Mouse (Mus musculus) frontal cortex, postnatal 25 days (tissue): ENCODE data around the gene Taok3.

Experiments
- DNase-seq, 2 experiments: peaks; one replicate each; pipeline ENCODE4 v3.0.0; 2022; ENCODE audit warnings: low spot score in 2 of 2

The Taok3 gene

DNA sequence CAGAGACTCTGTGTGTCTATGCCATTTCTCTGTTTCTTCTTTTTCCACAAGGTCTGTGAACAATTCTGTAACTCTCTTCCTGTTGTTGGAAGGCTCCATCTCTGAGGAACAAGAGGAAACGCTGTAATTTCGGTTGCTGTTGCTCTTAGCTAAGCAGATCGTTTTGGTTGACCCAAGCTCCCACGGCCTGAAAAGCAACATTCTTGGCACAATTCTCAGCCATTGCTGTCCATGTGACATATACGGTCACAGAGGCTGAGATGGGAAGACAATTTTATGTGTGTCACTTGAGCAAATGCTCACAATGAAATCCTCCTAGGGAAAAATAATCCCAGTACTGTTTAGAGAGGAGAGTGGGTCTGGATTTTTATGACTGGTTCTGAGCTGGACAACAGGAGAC lies 62.0 kb downstream of the Taok3 start:
- DNase-seq: no peak

DNA sequence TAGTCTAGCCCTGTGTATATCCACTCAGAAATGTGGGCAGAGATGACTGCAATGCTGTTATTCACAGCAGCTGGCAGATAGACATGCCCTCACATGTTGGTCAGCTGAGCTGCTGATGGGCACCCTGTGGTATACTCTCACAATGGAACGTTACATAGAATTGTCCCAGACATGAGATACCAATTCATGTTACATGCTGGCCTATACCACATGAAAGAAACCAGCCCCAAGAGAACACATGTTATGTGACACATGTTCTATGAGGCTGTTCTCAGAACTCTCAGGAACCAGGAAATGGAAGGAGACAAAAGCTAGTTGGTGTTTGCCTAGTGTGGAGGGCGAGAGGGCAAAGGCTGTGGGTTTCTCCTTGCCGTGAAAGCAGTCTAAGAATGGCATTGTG lies 62.5 kb downstream of the Taok3 start:
- no peak for DNase-seq

DNA sequence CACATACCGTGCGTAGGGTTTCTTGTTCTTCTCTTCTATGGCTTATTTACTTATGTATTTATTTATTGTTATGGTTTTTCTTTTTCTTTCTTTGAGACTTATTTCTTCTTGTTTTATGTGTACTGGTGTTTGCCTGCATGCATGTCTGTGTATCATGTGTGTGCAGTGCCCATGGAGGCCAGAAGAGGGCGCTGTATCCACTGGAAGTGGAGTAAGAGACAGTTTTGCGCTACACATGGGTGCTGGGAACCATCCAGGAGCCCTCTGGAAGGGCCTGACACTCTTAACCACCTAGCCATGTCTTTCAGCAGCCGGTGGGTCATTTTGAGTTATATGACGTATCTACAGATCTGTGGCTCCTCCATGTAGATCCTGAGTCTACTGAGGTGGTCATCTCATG lies 64.9 kb downstream of the Taok3 start:
- DNase-seq: no peak

DNA sequence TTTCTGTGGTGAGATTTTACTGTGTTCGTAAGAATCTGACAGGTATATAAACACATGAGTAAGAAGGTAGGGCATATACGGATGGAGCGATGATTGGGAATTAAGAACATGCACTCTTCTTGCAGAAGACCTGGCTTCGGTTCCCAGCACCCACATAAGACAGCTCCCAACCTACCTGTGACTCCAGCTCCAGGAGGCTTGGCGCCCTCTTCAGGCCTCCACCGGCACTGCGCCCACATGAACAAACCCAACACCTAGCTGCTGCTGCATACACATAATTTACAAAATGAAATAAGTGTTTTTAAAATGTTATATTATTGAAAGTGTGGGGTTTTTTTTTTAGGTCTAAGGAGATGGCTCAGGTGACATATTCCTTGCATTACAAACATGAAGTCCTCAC lies 65.7 kb downstream of the Taok3 start:
- no peak for DNase-seq

DNA sequence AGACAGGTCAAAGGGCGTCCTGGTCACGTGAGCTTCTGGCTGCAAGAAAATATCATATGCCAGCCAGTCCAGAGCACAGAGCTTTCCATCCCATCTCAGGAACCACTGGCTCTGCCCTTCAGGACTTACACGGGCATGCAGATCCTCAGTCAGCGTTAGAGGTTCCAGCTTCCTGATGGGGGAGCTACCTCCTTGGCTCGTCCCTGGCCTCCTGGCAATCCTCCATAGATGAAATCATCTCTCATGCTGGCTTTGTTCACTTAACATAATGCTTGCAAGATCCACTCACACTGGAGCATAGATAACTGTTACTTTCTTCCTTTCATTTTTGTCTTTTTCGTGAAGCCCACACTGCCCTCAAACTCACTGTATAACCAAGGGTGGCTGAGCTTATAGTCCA lies 72.1 kb downstream of the Taok3 start:
- no peak for DNase-seq

DNA sequence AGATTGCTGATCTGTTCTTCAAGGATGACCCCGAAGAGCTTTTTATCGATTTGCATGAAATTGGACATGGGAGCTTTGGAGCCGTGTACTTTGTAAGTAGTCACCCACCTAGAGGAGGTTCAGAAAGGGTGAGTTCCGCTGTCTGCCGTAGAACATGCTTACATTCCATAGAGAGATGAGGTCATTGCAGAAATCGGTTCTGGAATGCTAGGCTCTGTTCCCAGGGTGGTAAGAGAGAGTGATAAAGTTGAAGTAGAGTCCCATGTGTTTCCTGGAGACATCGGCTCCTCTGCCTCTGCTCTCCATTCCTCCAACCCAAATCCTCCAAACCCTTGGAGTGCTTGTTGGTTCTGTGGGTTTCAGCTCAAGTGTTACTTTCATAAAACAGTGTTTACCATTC lies 73.8 kb downstream of the Taok3 start:
- DNase-seq: no peak

DNA sequence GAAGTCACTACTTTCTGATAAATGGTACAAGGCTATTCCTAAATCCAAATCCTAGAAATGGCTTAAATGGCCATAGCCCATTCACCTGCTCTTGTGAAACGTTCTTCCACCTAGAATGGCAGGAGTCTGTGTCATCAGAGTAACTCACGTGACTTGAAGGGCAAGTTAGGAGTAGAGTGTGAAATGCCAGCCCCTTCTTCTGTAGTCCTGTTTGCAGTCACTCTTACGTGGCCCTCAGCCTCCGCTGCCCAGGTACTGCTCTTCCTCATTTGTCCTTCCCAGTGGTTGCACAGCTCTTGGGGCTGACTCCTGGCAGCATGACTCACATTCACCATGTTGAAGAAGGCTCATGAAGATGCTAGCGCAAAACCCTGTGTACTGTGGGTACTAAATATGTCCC lies 74.7 kb downstream of the Taok3 start:
- no peak for DNase-seq

DNA sequence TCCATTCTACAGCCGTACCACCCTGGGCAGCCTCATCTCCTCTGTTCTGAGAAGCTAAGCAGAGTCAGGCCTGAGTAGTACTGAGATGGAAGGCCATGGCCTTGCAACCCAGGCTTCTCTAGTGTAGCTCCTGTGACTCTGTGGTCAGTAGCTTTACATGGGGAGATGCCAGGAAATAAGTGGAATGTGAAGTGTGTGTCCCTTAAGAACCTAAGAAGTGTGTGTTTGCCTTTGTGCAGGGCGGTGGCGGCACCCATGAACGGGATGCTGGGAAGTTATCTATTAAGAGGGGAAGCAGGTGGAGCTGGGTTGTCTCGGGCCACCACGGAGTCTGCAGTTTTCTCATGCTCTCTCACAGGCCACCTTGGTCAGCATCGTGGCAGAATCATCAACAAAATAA lies 76.6 kb downstream of the Taok3 start:
- DNase-seq: no peak

DNA sequence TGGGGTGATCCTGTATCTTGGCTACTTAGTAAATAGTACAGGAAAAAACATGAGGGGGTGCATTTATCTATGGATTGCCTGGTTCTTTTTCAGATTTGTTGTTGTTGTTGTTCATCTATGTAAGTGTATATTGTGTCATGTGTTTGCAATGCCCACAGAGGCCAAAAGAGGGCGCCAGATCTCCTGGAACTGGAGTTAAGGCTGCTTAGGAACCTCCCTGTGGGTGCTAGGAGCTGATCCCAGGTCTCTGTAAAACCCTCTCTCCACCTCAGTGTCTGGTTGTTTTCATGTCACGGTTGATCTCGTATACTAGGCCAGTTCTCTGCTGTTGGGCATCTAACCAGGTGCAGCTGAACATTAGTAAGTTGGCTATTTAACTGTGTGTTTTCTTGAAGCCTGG lies 78.5 kb downstream of the Taok3 start:
- DNase-seq: no peak

DNA sequence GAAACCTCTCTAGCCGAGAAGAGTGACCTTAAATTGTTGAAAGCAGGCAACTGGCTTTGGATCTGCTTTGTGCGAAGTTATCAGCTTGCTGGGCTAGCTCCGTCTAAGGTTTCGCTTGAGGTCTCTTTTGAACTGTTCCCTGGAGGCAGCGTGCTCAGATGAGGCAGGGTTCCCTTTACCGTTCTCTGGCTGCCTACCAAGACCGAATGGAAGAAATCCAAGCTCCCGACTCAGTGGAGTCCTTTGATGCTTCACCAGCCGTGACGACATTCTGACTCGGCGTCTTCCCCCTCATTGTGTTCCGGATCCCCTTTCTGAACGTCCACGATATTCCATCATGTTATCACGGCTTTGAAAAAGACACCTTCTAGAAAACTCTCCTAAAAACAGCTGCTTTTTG lies 87.4 kb downstream of the Taok3 start:
- DNase-seq: no peak

DNA sequence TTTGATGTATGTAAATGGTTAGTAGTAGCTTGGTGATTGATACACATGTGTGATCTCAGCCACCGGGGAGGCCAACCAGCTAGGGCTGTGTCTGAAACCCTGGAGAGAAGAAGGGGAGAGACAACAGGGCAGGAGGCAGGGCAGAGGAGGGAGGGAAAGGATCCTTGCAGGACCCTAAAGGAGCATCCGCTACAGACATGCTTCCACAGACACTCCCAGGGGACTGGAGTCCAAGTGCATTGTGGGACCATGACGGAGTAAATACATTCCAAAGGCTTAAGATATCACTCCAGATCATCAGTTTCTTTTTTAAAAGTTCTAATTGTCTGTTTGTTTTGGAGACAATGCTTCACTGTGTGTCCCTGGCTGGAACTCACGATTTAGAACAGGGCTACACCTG lies 94.1 kb downstream of the Taok3 start:
- DNase-seq: no peak

DNA sequence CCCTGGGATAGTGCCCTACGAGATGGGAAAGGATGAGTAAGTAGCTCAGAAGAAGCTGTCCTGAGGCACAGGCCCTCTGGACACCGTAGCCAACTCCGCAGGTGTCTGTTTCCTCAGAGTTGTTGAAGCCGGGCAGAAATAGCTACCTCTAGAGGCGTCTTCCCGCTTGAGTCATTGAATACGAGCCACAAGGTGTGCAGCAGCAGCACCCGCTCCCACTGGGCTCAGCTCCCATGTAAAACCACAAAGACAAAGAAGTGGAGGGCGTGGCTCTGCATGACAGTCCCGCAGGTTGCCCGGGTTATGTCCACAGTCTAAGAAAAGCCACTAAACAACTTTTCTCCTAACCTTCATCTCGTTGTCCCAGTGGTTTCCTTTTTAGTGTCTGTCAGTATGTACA lies 111.1 kb downstream of the Taok3 start:
- DNase-seq: no peak

DNA sequence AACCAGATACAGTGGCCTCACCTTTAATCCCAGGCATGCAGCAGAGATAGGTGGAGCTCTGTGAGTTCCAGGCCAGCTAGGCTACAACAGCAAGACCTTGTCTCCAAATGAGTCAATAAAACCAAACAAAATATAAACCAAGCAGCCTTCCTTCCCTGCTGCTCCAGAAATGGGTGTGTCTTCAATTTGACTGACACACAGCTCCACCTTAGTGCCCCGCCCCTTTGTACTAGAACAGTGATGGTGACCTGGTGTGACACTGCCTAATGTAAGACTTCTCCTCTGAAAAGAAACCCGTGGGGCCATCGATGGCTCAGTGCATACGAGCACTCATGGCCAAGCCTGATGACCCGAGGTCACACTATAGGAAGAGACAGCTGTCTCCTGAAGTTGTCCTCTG lies 116.6 kb downstream of the Taok3 start:
- DNase-seq: no peak

DNA sequence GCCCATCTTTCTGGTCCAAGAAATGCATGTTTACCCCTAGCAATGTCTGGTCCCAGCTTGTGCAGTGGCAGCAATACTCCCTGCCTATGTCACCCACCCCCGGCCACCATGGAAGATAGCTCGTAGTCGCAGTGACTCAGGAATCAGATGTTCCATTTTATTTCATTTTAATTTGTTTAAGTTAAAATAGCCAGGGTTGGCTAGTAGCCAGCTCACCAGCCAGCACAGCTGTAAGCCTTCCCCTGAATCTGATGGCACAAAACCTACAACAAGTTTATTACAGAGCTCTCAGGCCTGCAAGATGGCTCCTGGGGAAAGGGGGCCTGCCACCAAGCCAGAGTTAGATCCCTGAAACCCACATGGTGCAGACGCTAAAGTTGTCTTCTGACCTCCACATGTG lies 119.2 kb downstream of the Taok3 start:
- no peak for DNase-seq

DNA sequence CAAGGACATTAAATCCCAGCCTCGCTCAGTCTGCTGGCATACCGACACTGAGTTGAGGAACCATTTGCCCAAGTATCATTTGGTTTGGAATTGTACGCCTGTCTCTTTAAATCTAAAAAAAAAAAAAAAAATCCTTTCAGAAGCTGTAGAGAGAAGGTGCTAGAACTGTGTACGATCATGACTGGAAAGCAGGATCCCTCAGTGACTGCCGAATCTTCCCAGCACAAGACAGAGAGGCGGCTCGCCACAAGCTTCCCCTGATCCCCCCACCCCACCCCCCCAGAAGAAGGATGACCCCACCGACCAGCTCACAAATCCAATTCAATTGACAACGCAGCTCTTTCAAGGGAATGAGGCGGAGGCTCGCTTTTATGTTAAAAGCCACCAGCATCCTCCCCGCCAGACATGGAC lies 120.4 kb downstream of the Taok3 start:
- DNase-seq: peak in 1 of 2 experiments; percentile 11

DNA sequence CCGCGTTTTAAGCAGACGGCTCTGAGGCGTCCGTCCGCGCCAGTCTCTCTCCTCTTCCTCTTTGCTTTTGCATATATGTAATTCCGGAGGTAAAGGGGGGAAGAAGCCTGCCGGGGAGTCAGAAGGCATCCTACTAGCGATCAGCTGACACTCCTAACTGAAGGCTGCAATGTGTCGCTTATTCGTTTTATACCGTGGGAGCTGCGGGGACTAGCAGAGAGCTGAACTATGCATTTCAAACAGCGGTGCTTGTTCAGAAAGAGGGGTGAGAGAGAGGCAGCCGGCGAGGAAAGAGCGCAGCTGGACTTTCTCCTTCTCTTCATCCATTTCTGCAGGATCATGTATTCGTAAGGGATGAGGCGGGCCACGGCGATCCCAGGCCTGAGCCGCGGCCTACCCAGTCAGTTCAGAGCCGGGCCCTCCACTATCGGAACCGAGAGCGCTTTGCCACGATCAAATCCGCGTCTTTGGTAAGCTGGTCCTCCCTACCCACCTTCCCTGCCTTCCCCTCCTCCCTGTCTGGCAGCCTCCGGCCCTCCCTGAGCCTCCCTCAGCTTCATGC lies 120.9 kb downstream of the Taok3 start:
- DNase-seq: peak; percentile 36 to 50

DNA sequence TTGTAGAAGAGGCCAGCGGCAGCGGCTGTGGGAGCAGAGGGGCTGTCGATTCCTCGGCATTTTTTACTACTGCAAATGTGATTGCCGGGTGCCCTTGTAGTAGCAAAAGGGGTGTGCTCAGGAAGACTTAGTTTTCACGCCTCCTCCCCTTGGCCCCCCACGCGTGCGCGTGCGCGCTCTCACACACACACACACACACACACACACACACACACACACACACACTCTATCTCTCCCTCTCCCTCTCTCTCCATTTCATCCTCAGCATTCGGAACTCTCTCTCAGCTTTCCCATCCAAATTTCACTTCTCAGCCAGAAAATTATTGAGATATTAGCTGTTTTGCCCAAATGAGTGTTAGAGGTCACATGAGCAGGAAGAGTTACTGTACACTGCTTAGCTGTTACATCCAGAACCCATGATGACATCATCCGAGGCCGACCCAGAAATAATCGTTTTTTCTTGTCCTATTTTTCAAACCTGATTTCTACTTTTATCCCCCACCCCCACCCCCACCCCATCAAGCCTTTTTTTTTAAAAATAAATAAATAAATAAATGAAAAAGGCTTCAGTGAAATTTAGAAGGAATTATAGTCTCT lies 122.1 kb downstream of the Taok3 start:
- peak; percentile 13 to 42 for DNase-seq

DNA sequence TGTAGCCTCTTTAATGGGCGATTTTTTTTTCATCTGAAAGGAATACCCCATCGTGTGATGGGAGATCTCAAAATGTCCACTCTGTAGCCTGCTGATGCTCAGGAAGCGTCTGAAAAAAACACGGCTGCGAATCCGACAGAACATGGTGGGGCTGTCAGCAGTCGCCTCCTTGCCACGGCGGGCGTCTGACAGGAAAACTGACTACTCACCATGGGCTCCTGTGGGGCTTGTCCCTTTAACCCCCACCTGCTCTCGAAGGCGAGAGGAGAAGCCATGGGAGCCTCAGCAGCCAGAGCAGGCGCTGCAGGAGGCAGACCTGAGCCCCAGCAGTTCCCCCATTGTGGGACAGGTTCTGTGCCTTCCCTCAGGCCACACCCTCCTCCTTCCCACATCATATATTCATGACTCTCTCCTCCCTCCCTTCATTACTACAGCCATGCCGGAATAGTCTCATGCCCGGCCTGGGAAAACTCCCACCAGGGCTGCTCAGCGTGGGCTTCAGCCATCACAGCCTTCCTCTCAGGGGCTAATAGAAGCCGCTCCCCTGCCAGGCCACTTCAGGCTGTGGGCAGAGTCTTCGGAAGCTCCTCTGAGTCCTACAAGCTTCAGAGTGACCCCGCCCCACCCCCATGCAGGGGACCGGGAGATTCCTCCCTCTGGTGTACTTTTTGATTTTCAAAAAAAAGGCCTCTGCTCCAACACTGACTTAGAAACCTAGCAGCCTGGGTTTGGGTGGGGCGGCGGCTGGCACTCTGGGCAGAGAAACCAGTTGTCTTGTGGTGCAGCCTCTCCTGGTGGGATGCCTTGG lies 122.9 kb downstream of the Taok3 start:
- DNase-seq: no peak

DNA sequence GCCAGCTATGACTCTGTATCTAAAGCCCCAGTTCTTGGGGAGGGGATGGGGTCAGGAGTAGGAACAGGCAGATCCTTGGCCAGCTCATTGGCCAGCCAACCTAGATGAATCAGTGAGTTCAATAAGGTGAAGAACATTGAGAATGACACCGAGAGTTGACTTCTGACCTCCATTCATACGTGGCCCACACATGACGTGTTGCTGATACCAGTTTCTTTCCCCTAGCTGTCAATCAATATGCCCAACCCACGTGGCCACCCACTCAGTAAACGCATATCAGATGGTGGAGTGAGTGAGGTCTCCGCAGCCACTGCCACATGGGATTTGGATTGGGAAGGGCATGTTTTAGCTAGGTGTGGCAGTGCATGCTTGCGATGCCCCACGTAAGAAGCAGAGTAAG lies 125.2 kb downstream of the Taok3 start:
- DNase-seq: no peak

DNA sequence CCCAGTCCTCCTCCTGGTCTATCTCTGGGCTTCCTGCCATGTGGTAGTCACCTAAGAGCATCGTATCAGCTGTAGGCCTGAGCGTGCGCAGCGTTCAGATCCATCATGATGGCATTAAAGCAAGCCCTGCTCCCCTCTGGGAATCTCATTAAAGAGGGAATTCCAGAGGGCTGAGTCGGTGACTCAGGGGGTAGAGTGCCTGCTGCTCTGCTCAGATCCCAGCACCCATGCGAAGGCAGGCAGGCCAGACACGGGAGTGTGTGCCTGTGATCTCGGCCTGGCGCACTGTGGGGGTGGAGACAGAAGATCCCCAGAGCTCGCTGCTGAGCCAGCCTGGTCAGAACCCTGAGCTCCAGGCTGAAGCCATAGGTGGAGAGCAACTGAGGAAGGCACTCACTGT lies 128.4 kb downstream of the Taok3 start:
- DNase-seq: no peak

DNA sequence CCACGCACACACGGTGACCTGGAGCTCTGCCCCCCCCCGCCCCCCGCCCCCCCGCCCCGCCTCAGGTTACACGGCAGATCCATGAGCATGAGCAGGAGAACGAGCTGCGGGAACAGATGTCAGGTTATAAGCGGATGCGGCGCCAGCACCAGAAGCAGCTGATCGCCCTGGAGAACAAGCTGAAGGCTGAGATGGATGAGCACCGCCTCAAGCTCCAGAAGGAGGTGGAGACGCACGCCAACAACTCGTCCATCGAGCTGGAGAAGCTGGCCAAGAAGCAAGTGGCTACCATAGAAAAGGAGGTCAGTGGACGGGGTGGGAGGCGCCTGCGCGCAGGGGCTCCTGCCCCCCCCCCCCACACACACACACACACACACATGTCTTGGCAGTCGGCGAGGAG lies 130.9 kb downstream of the Taok3 start:
- no peak for DNase-seq

DNA sequence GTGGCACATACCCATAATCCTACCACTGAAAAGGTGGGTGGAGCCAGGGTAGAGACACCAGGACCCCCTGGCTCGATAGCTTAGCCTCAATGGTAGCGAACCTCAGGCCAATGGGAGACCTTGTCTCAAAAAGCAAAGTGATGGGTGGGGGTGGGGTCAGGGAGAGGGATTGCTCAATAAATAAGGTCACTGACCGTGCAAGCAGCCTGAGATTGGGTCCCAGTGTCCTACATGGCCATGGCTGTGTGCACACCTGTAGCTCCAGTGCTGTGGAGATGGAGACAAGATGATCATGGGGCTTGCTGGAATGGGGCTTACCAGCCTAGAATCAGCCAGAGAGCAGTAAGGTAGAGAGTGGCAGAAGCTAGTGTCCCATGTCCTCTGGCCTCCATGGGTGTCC lies 131.8 kb downstream of the Taok3 start:
- no peak for DNase-seq

DNA sequence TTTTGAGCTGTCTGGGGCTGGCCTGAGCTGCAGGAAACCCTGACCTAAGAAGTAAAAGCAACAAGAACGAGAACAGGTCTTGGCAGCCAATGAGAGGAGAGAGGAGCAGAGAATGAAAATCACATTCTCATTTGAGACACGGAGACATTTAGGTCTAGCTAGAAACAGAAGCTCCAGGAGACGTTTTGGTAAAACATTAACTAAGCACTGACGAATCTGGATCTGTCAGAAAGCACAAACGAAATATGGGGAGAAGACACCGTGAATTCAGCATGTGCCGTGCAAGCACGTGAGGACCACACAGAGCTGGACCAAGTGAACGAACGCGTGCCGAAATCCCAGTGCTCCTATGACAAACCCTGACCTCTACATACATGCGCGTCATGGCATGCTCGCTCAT lies 138.3 kb downstream of the Taok3 start:
- DNase-seq: no peak

DNA sequence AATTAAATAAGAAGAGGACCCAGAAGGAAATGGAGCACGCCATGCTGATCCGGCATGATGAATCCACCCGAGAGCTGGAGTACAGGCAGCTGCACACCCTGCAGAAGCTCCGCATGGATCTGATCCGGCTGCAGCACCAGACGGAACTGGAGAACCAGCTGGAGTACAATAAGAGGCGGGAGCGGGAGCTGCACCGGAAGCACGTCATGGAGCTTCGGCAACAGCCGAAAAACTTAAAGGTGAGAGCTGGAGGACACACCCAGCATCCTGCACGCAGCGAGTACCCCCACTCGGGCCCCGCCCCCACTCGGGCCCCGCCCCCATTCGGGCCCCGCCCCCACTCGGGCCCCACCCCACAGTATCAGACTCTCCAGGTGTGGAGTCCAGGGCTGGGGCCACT lies 143.6 kb downstream of the Taok3 start:
- DNase-seq: no peak
